Mouse (Mus musculus) urinary bladder, postnatal 14 days (tissue): ENCODE results near the gene Mad2l1bp.
A peak's percentile ranks its signal among the peaks of the same experiment; 100 is the strongest.

ENCODE experiments used
- DNase-seq: peaks from one replicate; pipeline ENCODE4 v3.0.0; 2021; ENCODE audit warnings: low spot score

Gene Mad2l1bp

GRCm38 (mm10) chr17:46156680-46157079 lies 3.3 kb upstream of the Mad2l1bp start:
- DNase-seq = no peak

DNA sequence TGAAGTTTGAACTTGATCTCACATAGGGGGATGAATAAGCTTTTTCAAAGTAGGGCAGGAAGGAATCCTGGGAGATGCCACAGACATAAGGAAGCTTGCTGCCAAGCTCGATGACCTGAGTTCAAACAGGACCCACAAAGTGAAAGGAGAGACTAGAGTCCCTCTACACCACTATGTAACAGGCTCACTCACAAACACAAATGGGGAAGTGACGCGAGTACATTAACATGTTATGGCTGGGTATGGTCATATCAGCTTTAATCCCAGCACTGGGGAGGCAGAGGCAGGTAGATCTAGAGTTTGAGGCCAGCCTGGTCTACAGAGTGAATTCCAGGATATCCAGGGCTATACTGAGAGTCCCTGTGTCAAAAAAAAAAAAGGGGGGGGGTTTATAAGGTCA lies 983 bp upstream of the Mad2l1bp start:
- no peak for DNase-seq

- DNase-seq = peak; percentile 89
Measured at GRCm38 (mm10) chr17:46143578-46144423, 9.6 kb downstream of the Mad2l1bp start, which contains the start of gene Rsph9. Gene Rsph9 (minus strand): TSS chr17:46144216.

GRCm38 (mm10) chr17:46139872-46140271 lies 13.5 kb downstream of the Mad2l1bp start:
- DNase-seq = no peak

GRCm38 (mm10) chr17:46138563-46139236 lies 14.7 kb downstream of the Mad2l1bp start:
- no peak for DNase-seq

GRCm38 (mm10) chr17:46132862-46133261 lies 20.5 kb downstream of the Mad2l1bp start:
- no peak for DNase-seq

- DNase-seq = peak; percentile 75
Measured at GRCm38 (mm10) chr17:46132058-46132718, 21.2 kb downstream of the Mad2l1bp start.

GRCm38 (mm10) chr17:46129741-46130498 lies 23.4 kb downstream of the Mad2l1bp start:
- peak; percentile 67 for DNase-seq

GRCm38 (mm10) chr17:46127814-46128493 lies 25.4 kb downstream of the Mad2l1bp start:
- no peak for DNase-seq

GRCm38 (mm10) chr17:46126608-46127007 lies 26.7 kb downstream of the Mad2l1bp start:
- no peak for DNase-seq

DNA sequence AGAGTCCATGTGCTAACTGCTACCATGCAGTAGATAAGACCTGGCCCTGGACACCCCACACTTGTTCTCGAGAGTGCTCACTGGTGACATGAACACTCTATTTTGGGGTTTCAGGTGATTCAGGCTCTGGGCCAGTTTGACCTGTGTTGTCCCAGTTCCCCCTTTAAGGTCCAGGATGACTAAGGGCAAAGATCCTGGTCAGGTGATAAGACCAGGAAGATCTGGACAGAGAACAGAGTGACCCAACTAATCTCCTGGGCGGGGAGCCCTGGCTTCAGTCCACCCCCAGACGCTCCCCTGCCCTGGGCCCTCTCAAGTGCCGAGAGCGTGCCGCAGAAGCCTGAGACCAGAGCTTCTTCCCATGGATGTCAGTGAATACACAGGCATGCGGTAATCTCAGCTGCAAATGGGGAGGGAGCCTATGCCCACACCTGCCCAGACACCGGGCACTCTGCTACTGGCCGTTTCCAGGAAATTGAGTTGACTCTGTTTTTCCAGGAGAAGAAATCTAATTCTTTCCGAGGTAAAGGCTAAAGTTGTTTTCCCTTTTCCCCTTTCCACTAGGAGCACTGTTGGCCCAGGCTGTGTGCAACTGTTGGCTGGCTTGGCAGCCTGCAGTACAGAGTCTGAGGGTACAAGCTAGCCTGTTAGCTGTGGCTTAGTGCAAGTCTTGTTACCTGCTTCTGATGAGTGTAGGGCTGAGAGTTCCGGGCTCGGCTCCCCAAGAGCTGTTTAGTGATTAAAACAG lies 29.2 kb downstream of the Mad2l1bp start:
- DNase-seq = no peak

- no peak for DNase-seq
Measured at GRCm38 (mm10) chr17:46123285-46123684, 30.1 kb downstream of the Mad2l1bp start.

DNA sequence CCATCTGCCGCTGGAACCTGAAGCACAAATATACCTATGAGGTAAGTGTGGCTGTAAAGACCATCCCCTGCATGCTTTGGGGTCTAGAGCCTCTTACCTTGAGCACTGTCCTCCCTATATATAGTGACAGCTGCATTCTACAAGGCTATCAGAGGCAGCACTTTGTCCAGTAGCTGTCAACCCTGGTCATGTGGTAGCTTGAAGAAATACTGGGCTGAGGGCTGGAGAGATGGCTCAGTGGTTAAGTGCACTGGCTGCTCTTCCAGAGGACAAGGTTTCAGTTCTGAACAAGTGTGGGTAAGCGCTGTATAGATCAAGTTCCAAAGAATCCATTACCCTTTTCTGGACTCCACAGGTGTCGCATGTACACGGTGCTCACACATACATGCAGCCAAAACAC lies 30.6 kb downstream of the Mad2l1bp start:
- DNase-seq = no peak

- DNase-seq = no peak
Measured at GRCm38 (mm10) chr17:46119641-46120040, 33.7 kb downstream of the Mad2l1bp start.

GRCm38 (mm10) chr17:46118423-46118850 lies 34.9 kb downstream of the Mad2l1bp start:
- DNase-seq = no peak

DNA sequence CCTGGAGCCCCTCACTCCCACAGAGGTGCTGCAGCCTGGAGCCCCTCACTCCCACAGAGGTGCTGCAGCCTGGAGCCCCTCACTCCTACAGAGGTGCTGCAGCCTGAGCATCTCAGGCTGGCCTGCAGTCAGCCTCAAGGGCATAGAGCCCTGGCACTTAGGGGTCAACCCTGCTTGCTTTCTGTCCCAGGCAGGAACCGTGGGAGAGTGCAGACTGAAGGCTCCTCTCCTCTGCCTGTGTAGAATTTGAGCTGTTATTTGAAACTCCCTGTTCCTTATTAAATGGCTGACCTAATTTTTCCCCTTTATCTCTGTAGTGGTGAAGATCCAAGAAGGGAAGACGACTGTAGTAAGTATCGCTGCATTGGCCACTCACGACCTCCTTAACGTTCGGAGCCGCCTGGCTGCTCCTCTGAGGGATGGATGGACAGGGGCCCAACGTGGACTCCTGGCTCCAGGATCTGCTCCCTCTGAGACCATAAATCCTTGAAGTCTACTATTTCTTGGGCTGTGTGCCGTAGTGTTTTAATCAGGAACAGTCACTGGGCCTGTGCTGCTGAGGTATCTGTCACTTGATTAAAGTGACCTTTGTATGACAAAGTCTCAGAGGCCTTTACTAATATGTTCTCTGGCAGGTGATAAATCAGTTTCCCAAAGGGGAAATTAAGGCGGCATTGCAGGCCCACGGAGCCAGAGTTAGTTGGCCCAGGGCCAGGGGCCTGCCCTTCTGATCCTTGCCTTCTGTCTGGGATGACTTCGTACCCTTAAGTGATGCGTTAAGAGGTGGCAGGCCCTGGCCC lies 35.5 kb downstream of the Mad2l1bp start:
- no peak for DNase-seq

- no peak for DNase-seq
Measured at GRCm38 (mm10) chr17:46116881-46117280, 36.5 kb downstream of the Mad2l1bp start.

GRCm38 (mm10) chr17:46116138-46116537 lies 37.2 kb downstream of the Mad2l1bp start:
- DNase-seq = no peak

GRCm38 (mm10) chr17:46115489-46115888 lies 37.9 kb downstream of the Mad2l1bp start:
- DNase-seq = no peak
